Mouse (Mus musculus): Measurements from ENCODE around the gene Apol7b. TPM values are rescaled to one million over a fixed set of nuclear protein-coding genes. Genes with fewer than 3 reads are reported as not detected.

Apol7b gene
- polyA plus RNA-seq (2014; fragmentation: Illumina TruSeq; extraction: RNeasy Lipid Tissue Mini Kit (QIAGEN cat#74804); ENCODE audit: low read depth, low replicate concordance), result not detected

GRCm38 (mm10) chr15:77447392-77447791 is at the start of gene Apol7b:
Gene Apol7b (minus strand): TSS chr15:77447492.

GRCm38 (mm10) chr15:77476693-77477092 is 29.4 kb upstream of the Apol7b start, which contains the start of gene Apol10a:
Gene Apol10a (plus strand): TSS chr15:77477047.

DNA sequence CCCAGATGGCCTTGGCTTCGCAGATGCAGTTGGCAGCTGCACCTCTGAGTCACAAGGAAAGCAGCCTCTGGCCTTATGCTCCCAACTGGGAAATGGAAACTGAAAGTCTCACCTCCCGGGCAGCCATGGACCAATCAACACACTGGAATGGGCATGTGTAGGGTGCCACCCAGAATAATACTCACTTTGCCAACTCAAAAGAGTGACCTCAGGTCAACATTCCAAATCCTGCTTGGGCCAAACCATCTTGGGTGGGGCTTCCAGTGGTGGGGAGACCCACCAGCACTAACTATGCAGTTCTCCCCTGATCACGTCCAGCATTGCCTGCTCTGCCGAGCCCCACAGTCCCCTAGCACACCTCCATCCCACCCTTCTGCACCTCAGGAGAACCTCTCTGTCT is 36.3 kb downstream of the Apol7b start, which contains the start of gene Apol9a:
Apol9a (minus strand) TSS at position 101 of the 400 bp plus-strand sequence.

DNA sequence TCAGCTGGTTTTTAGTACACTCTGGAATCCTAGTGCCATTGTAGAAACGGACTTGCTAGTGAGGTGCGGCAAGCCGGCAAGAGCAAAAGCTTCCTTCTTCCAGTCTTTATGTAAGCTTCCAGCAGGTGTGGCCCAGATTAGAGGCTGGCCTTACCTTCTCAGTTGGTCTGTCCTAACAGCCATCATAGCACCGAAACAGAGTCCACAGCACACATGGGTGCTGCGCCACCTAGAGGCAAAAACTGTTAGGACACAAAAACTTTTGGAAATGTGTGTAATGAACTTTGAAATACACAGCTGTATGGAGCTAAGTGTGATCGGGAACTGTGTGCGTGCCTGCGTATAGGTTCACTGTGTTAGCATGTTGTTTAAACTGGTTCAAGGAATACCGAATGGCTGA is 48.3 kb downstream of the Apol7b start, which contains the start of gene Apol7a:
Apol7a (minus strand) TSS at position 84 of the 400 bp plus-strand sequence.

Other genes with a start within 250 kb of the Apol7b start
- gene Rbfox2, start 140.5 kb downstream of the Apol7b start, polyA plus RNA-seq (2014; fragmentation: Illumina TruSeq; extraction: RNeasy Lipid Tissue Mini Kit (QIAGEN cat#74804); ENCODE audit: low read depth, low replicate concordance), result 44.3 TPM
- gene Apol7a, start 48.4 kb downstream of the Apol7b start, polyA plus RNA-seq (2014; fragmentation: Illumina TruSeq; extraction: RNeasy Lipid Tissue Mini Kit (QIAGEN cat#74804); ENCODE audit: low read depth, low replicate concordance), result 31.7 TPM
- gene Apol9a, start 36.4 kb downstream of the Apol7b start, polyA plus RNA-seq (2014; fragmentation: Illumina TruSeq; extraction: RNeasy Lipid Tissue Mini Kit (QIAGEN cat#74804); ENCODE audit: low read depth, low replicate concordance), result 1.4 TPM
- gene Apol10a, start 29.6 kb upstream of the Apol7b start, polyA plus RNA-seq (2014; fragmentation: Illumina TruSeq; extraction: RNeasy Lipid Tissue Mini Kit (QIAGEN cat#74804); ENCODE audit: low read depth, low replicate concordance), result 114 TPM
- 0.32 TPM for gene Apol11a, start 60.8 kb upstream of the Apol7b start, polyA plus RNA-seq (2014; fragmentation: Illumina TruSeq; extraction: RNeasy Lipid Tissue Mini Kit (QIAGEN cat#74804); ENCODE audit: low read depth, low replicate concordance)
- 9.3 TPM for gene Apol7c, start 85.8 kb upstream of the Apol7b start, polyA plus RNA-seq (2014; fragmentation: Illumina TruSeq; extraction: RNeasy Lipid Tissue Mini Kit (QIAGEN cat#74804); ENCODE audit: low read depth, low replicate concordance)
- not detected for gene 1700025B11Rik, start 114.4 kb upstream of the Apol7b start, polyA plus RNA-seq (2014; fragmentation: Illumina TruSeq; extraction: RNeasy Lipid Tissue Mini Kit (QIAGEN cat#74804); ENCODE audit: low read depth, low replicate concordance)
- 1.7 TPM for gene Apol10b, start 148.6 kb upstream of the Apol7b start, polyA plus RNA-seq (2014; fragmentation: Illumina TruSeq; extraction: RNeasy Lipid Tissue Mini Kit (QIAGEN cat#74804); ENCODE audit: low read depth, low replicate concordance)
- not detected for gene Gm36245, start 151.8 kb upstream of the Apol7b start, polyA plus RNA-seq (2014; fragmentation: Illumina TruSeq; extraction: RNeasy Lipid Tissue Mini Kit (QIAGEN cat#74804); ENCODE audit: low read depth, low replicate concordance)
- gene Apol11b, start 195.8 kb upstream of the Apol7b start, polyA plus RNA-seq (2014; fragmentation: Illumina TruSeq; extraction: RNeasy Lipid Tissue Mini Kit (QIAGEN cat#74804); ENCODE audit: low read depth, low replicate concordance), result not detected

Measured in sigmoid colon, adult 10 weeks (tissue).